Mouse (Mus musculus) retina, postnatal 7 days (tissue): Measurements from ENCODE around the gene Mafb.

Experiments used
- DNase-seq: peaks from one replicate; pipeline ENCODE4 v3.0.0-alpha.2; 2012; ENCODE audit warnings: low read depth, low spot score

Gene Mafb

GRCm38 (mm10) chr2:160327167-160327566 lies 39.7 kb downstream of the Mafb start:
- no peak for DNase-seq

DNA sequence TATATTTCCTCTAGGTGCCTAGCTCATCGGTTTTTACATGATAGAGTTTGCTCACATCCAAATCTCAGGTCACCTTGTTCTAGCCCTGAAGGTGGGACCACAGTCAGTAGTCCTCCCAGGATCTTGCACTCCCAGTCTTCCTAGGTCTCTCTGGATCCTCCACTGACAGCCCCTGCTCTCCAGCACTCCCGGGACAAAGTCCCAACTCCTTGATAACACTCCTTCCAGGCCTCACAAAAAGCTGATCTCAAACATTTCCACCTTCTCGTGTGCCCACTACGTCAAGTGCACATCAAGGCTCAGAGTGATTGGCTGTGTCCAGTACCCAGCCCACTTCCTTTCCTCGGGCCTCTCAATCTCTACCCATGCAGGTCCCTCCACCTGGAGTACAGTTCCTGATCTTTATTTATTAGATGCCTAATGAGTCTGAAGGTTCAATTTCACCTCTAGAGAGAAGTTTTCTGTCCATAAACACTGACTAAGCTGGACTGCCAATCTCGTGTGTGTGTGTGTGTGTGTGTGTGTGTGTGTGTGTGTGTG lies 41.7 kb downstream of the Mafb start:
- no peak for DNase-seq

DNA sequence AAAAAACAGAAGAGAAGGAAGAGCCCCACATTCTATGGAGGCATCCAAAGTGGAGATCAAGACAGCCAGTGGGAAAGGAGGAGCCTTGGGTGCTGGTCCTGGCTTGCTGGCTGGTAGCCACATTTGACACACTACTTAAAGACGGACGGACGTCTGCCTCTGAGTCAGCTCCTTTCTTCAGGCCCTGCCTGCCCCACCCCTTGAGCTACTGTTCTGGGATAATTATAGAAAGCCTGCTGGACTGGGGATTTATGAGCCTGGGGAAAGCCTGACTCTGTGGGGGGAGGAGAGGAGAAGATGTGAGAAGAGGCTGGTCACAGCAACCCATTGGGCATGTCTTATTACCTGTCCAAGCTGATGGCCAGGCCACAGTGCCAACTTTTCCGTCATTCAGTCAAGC lies 45.0 kb downstream of the Mafb start:
- DNase-seq: no peak

DNA sequence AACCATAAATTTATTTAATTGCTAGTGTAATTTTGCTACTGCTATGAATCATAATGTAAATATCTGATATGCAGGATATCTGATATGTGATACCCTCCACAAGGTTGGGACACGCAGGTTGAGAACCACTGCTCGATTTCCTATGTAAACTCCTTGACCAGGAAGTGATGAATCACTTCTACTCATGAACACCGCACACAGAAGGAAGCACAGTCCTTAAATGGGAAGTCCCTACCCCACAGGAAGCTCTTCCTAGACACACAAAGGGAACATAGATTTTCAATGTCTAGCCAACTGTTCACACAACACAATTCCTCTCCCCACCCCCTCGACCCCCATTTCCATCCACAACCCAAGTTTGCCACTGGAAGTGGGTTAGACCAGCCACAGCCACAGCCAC lies 48.6 kb downstream of the Mafb start:
- DNase-seq: no peak
